Mouse (Mus musculus): ENCODE results near the gene Mras.

Gene Mras

DNA sequence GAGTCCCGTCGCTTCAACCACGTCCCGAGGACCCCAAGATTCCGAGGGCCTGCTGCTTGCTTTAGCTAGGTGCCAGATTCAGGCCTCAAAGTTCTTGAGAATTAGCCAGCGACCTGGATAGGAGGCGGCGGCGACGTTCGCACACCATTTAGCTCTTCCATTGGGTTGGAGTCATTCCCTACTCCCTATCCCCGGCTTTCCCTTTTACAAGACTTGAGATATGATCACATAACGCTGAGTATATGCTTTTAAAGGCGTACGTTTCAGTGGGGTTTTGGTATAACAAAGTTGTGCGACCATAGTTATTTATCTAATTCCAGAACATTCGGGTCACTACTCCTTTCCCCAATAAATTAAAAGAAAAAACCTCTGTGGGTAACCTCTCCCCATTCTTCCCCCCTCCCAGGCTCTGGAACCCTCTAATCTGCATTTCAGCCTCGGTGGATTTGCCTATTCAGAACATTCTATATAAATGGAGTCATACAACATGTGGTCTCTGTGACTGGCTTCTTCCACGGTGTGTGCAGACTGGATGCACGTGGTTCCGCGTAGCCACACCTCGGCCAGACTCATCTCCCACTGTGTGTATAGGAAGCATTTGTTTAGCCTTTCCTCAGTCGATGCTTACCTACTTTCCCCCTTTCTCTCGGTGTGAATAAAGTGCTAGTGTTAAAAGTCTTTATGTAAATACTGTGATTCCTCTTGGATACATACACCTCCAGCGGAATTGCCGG, at the start of gene Mras:
TSS of gene Mras (minus strand) at position 351 of the 734 bp plus-strand sequence.
- DNase-seq: no peak

DNA sequence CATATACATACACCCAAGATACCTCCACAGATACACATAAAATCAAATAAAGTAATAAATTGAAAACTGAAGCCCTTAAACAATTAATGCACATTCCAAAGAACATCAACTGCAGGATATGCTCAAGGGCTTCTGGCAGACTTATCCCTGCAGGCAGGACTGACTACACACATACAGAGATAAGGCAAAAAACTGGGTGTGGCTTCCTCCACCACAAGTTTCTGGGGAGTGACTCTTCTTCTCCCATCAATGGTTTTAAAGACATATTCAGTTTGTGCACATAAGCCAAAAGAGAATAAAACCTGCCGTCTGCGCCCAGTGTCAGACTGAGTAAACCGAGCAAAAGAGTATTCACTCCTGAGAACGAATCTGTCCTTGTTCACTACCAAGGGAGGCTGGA, 48.0 kb upstream of the Mras start:
- no peak for DNase-seq

DNA sequence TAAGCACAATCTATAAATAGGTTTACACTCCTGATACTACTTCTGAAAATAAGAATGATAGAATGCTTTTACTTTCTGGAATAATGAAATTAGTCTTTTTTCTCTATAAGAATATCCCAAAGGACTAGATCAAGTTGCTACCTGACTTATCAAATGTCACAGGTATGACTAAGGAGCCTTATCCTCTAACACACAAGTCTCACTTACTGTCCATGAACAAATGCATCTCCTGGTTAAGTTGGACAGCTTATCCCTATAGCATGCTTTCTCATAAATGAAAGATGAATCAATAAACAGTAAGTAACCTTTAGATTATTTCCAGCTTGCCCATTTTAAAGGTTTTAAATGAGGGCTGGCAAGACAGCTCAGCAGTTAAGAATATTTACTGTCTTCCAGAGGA, 47.5 kb upstream of the Mras start:
- DNase-seq: no peak

DNA sequence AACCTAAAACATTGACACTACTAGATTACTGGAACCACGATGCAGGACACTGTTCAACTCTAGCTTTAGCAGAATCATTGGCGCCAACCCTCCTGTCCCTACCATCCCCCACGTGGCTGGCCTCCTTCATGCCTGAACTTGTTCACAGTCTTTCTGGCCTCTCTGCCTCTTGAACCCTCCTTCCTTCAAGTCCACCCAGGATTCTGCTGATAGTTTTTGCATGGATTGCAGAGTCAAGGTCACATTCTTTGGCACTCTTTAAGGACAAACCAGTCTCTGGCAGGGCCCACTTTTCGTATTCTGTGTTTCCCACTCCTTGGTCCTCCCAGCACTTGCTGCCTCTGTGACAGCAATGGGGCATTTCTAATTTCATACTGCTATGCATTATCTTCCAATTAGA, 46.0 kb upstream of the Mras start:
- no peak for DNase-seq

DNA sequence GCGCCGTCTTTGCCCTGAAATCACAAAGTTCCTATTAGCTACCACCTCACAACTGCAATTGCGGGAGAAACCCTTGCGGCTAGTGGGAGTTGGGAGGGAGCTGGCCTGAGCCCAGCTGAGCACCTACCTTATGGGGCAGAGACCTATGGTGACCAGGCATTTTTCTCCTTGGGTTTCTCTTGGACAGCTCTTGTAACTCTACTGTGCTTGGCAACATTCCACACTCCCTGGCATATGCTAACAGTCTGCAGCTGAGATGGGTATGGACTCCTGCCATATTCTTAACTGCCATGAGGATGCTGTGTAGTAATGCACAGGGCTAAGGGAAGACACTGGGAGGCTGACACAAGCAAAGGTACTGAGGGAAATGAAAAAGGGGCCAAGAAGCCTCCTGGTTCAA, 43.6 kb upstream of the Mras start:
- DNase-seq: peak; percentile 77

DNA sequence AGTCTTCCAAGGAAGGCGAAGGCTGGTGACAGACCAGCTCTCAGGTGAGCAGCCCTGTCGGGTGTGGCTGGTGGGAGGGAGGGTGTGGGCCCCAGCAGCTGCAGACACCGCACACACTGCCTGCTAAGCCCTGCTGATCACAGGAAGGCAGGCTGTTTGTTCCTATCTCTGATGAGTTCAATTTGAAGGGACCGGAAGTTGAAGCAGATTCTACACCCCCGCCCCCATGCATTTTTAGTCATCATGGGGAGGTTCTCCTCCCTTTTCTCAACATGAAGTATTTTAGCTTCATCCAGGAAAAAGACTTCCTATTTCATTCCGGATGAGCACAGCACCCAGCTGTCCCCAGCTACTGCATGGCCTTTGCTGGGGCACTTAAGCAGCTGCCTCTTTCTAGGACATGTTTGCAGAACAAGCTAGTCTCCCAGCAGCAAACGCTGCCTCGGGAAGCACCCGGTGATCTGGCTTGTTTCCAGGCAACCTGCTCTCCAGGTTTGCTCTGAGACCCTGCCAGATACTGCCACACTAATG, 42.1 kb upstream of the Mras start:
- peak; percentile 47 for DNase-seq

DNA sequence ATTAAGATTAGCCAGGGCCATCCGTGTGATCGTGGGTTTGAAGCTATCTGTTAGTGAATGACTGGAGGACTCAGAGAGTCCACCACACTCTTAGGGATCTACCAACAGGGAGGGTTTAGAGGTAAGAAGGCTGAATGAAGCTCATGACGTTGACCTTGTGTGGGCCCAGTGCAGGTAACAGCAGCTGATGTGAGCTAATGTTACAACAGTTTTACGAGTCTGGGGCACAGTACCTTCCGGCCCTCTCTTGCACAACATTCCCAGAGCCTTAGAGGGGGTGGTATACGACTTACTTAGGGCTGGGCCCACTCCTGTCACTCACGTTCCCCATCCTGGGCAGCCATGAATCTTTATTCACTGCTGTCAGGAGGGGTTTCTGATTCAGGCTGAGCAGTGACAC, 34.2 kb upstream of the Mras start:
- no peak for DNase-seq

DNA sequence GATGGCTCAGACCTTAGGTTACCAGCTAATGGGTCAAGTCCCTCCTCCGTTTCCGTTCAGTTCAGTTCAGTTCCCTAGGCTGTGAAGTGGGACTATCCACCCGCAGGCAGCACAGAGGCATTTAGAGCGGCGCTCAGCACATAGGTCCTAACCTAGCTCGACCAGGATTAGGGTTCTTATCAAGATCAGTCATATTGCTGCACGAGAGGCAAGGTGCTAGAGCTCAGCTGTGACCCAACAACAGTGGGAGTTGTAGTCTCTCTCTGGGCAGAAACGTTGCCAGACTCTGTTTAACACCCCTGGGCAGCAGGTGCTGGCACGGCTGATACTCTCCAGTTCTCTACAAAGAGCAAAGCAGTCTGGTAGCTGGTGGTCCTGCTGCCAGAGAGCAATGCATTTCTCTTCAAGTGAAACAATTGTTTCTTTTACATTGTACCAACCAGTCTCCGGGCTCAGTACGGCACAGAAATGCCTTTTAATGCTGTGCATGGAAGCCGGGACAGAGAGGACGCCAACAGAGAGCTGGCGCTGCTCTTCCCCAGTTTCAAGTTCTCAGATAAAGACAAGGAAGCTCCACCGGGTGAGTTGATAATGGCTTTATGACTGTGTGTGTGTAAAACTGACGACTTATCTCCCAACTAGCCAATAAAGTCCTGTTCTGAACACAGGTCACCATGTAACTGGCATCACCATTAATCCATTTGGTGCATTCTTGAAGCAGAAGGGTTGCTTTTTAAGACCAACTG, 33.3 kb upstream of the Mras start:
- no peak for DNase-seq

DNA sequence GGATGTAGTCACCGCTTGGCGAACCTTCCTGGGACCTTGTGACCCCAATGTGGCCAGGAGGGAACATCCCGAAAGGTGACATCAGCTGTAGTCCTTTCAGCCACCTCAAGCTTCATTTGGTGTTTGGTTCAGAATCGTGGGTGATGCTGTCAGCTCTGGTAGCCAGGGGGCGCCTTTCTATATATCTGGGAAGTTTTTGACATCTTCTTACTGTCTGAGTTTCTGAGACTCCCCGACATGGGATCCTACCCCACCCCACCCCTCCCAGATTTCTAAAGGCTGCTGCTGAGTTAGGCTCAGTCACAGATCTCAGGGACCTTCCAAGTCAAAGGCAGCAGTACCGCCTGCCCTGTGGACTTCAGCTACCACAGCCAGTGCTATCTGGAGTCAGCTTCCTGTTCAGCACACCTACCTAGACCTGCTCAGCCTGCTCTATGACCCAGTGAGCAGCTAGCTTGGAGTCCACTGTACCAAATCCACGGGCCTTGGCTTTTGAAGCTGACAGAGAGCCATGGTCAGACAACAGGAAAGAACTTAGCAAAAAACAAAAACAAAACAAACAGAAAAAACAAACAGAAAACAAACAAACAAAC, 32.6 kb upstream of the Mras start:
- DNase-seq: no peak

DNA sequence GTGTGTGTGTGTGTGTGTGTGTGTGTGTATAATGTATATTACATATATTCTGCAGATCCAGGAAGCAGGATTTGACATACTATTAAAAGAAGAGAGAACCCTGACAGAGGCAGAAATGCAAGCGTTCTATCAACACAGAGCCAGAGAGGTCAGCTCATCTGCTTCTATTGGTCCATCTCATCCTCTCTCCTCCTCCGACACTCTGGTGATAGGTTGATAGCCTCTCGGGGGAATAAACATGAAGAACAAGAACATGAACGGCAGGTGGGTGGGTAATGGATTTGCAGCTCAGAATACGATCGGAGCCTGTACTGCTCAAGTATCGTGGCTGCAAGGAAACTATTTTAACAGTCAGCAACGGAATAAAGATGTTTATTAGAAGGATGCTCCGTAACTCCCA, 31.4 kb upstream of the Mras start:
- no peak for DNase-seq

DNA sequence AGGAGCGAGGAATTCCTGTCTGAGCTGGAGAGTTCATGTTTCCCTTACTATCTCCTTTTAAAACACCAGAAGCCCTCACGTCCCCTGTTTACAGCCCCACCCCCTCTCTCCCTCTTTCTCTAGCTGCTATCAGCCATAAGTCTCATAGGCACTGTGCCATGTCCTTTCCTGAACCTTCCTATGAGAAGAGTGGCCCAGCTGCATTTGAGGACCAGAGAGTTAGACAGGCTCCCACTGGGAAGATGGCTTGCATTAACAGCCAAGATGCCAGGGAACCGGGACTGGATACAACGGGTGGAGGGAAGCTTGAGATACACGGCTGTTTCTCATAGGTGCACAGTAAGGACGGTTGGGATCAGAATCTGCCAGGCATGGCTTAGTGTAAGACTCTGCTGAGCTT, 27.7 kb upstream of the Mras start:
- no peak for DNase-seq

DNA sequence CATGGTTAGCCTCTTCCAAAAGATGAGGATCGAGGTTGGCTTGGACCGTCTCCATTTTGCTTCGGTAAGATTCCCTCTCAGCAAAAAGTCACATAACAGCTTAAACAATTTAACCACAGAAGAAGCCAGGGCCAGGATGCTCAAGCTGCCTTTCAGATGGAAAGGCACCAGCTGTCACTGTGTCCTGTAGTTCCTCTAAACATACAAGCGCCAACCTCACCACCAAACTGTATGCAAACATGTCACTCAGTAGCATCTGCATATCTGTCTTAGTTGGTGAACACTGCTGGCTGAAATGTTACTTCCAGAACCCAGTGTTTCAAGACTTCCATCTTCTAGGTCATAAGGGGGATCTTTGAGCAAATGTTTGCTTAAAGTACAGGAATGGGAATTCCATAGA, 22.5 kb upstream of the Mras start:
- DNase-seq: no peak

DNA sequence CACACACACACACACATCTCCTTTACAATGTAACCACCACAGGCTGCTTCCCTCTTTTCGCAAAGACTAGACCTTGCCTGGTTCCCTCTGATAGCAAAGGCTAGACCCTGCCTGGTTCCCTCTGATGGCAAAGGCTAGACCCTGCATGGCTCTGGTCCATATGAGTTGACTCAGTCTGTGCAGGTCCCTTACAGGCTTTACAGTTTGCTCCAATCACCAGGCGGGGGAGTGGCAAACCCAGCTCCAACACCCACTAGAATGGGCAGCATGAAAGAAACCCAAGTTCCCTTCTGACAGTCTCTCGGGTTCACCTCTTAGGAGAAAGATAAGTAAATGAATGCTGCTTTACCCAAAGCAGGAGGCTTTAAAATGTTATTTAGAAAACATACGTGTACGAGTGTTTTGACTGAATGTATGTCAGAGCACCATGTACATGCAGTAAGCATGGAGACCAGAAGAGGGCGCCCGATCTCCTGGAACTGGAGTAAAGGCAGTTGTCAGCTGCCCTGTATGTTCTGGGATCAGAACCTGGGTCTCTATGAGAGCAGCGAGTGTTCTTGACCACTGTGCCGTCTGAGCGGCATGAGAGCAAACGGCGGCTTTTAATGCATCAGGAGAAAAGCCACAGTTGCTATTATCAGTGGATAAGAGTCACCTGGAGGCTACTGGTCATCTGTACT, 21.5 kb upstream of the Mras start:
- DNase-seq: peak; percentile 42

DNA sequence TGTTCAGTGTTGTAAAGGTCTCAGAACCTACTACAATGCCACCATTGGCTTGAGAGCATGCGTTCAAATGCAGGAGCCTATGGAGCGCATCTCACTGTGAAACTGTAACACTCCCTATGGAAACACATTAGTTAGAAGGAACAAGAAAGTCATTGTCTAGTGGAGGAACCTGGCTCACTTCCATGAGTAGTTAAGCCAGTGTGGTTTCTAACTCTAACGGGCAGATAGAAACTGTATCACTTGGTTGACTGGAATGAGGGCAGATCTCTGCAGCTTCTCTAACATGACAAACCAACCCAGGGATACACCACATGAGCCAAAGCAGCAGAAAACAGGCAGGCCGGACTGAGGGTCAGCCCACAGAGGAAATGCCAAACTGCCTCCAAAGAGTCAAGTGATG, 17.0 kb upstream of the Mras start:
- no peak for DNase-seq

DNA sequence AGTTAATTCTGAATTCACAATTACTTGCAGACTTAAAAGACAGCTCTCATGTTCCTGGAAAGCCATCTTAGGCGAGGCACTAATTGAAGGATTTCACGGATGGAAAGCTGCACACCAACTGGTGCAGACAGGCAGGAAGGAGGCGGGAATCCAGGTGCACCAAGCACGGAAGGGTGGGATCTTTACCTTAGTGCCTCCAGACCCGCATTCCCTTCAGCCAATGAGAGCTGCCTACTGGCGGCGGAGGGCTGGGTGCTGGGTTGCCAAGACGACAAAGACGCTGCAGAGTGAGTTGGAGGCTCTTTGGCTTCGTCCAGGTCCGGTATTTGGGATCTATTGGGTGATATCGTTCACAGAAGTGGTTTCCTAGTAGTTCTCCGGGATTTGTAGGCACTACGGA, 14.0 kb upstream of the Mras start, which contains the start of gene Nme9:
TSS of gene Nme9 (plus strand) at position 315 of the 400 bp plus-strand sequence.
- no peak for DNase-seq

DNA sequence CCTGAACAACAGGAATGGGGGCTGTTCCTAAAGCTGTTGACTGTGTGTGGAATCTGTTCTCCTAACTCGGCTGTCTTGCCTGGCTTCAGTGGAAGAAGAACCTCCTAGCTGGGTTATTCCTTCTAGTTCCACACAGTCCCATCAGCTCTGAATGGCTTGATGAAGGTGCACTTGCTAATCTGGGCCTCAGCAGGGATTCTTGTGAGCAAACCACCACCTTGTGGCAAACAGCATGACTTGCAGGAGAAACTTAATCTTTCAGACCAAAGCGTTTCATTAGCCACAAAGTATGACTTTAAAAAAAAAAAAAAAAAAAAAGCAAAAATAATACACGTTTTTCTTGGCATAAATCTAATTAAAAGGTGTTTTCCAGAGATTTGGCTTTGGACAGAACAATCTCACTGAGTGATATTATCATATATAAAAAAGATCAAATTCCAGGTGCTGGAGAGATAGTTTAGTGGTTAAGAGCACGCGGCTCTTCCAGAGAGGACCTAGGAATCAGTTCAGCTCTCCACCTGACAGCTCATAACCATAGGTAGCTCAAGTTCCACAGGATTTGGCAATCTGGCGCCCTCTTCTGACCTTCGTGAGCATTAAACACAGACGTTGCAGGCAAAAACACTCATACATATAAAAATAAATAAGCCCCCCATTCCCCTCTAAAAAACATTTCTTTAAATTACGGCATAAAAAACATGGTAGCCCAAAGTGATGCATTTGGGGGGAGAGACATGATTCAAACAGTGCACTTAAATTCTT, 12.9 kb upstream of the Mras start:
- no peak for DNase-seq

DNA sequence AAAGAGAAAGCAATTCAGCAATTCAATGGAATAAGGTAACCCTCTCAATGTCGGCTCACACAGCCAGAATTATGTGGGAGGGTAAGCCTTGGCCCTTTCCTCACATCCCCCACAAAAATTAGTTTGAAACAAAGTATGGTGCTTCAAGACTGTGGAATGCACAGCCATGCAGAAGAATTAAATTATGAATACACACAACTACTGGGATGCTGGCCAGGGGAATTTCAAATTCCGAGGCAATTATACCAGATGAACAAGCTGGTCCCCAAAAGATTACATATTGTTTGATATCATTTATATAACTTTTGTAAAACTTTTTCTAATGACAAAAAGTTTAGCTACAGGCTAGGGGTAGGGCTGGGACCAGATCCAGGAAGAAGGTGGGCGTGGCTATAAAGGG, 10.1 kb upstream of the Mras start:
- DNase-seq: no peak

DNA sequence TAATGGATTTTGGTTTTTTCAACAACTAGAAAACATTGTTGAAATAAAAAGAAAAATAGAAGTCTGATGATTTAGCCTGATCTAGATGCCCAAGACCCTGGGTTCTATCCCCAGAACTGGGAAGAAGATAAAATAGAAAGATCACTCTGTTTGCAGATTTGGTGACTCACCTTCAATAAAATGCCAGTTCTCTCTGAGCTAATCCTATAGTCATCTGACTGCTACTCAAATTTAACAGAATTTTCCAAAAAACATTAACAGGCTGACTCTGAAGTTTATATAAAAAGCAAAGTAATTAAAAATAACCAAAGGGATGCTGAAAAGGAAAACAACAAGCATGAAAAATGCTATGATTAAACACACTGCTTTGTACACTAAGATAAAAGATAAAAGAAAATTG, 9.1 kb upstream of the Mras start:
- no peak for DNase-seq

DNA sequence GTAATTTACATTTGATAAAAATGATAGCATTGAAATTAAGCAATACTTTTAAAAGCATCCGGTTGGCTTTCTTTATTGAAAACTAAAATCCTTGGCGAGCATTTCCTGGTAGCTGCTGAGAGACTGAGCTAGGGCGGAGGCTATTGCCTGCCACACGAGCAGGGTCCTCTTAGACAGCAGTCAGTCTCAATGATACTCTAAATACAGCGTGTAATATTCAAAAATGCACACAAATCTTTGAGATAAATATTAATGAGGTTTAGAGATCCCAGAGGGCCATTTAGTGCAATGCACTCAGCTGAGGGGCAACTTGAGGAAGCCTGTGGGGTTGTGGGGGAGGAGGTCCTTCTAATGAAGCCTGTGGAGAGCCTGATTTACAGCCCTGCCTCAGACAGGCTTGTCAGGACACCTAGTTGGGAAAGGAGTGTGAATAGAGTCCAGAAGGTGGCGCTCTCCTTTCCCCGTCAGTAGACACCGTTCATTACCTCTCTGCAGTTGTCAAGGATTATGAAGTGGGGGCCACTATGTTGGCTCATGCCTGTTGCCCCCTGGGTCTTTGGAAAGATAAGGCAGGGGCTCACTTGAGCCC, 7.5 kb upstream of the Mras start:
- no peak for DNase-seq

DNA sequence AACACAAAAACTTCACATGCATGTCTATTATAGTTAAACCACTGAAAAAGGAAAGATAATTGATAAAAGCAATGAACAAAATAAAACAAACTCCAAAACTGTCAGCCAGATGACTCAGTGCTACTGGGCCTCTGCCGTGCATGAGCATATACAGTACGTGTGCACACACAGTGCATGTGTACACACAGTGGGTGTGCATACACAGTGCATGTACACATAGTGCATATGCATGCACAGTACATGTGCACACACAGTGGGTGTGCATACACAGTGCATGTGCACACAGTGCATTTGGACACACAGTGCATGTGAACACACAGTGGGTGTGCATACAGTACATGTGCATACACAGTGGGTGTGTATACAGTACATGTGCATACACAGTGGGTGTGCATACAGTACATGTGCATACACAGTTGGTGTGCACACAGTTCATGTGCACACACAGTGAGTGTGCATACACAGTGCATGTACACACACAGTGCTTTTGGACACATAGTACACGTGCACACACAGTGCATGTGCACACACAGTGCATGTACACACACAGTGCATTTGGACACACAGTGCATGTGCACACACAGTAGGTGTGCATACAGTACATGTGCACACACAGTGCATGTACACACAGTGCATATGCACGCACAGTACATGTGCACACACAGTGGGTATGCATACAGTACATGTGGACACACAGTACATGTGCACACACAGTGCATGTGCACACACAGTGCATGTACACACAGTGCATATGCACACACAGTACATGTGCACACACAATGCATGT, 4.7 kb upstream of the Mras start:
- no peak for DNase-seq

DNA sequence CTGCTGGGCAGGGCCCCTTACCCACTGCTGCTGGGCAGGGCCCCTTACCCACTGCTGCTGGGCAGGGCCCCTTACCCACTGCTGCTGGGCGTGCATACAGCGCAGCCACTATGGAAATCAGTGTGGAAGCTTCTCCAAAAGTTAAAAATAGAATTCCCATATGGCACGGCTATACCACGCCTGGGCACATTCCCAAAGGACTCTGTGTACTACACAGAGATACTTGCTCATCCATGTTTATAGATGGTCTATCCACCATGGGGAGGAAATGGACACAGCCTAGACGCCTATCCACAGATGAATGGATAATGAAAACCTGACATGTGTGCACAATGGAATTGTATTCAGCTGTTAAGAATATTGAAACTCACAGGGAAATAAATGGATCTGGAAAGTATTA, 3.8 kb upstream of the Mras start:
- no peak for DNase-seq

Measured in cerebellum, adult 9-11 months (tissue).